Mouse (Mus musculus) testis, adult 2 months (tissue): ENCODE results near the gene Hoxb9. TPM values are rescaled to one million over a fixed set of nuclear protein-coding genes. Genes with fewer than 3 reads are reported as not detected.

Source experiments
- H3K27ac ChIP-seq: fragments of 200-500 bp; 2 replicates; pipeline ENCODE4 v1.5.1; 2012; ENCODE audit warnings: low read depth, low read length; ENCODE audit not compliant: control insufficient read depth, insufficient read depth
- H3K27me3 ChIP-seq: fragments of 200-500 bp; 2 replicates; pipeline ENCODE4 v1.6.1; 2012; ENCODE audit warnings: mild to moderate bottlenecking, low read length, moderate library complexity; ENCODE audit not compliant: control insufficient read depth, insufficient read depth
- H3K36me3 ChIP-seq: fragments of 200-500 bp; 2 replicates; pipeline ENCODE4 v1.6.1; 2012; ENCODE audit warnings: mild to moderate bottlenecking, low read length; ENCODE audit not compliant: control insufficient read depth, insufficient read depth
- H3K4me1 ChIP-seq: fragments of 200-500 bp; 2 replicates; pipeline ENCODE4 v1.6.1; 2012; ENCODE audit warnings: low read length; ENCODE audit not compliant: control insufficient read depth, insufficient read depth
- H3K4me3 ChIP-seq: fragments of 200-500 bp; 2 replicates; pipeline ENCODE4 v1.5.1; 2012; ENCODE audit warnings: low read depth, mild to moderate bottlenecking, low read length, moderate library complexity, mixed read lengths; ENCODE audit not compliant: control insufficient read depth
- CTCF ChIP-seq: fragments of 200-500 bp; IDR thresholded peaks from 2 replicates; pipeline ENCODE4 v1.5.1; 2012; ENCODE audit warnings: low read depth, mild to moderate bottlenecking, inconsistent platforms, low read length, moderate library complexity; ENCODE audit not compliant: control insufficient read depth, insufficient read depth, insufficient replicate concordance
- POLR2A ChIP-seq: fragments of 200-500 bp; IDR thresholded peaks from 2 replicates; pipeline ENCODE4 v1.6.1; 2012; ENCODE audit warnings: low read depth, mild to moderate bottlenecking, inconsistent platforms, low read length, moderate library complexity; ENCODE audit not compliant: control insufficient read depth
- polyA plus RNA-seq: library from polyadenylated mRNA; depleted of rRNA; stranded (reverse); fragments of >200 nt; gene quantifications from 2 replicates; pipeline ENCODE4 v1.2.3, GENCODE M21; 2012

Hoxb9 gene
- polyA plus RNA-seq, 1 experiment: 0.36 TPM

DNA sequence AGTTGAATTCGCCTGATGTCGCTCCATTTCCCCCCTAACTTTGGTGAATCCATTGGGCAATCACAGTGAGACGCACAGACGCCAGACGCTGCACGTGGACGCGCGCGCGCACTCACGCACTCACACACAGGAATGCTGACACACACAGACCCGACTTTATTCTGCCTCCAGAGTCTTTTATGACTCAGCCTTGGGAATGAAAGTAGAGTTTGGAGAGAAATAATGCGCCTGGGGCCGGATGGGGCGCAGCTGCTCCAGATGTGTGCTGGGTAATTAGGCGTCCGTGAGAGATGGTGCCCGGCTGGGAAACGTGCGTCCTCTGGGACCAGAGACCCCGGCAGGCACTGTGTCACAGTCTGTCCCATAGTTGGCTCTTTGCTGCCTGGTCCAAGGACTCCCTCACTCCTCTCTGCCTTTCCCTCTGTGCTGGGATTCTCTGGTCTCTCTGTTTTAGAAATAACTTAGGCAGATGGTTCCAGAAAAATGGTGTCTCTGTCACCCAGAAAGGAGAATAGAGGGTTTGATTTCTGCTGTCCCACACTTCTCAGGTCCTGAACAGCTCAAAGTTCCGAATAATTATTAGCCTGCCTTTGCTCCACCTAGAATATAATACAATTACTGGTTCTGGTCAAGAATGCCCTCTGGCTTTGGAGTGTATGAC lies 10.8 kb upstream of the Hoxb9 start:
- H3K4me1 ChIP-seq: peaks cover 8% of the 10 kb centered on the region
- H3K36me3 ChIP-seq: no peaks in the 10 kb centered on the region
- H3K27me3 ChIP-seq: peaks cover 2% of the 10 kb centered on the region
- TF ChIP-seq CTCF (no peak), POLR2A (no peak)
- H3K27ac ChIP-seq: no peak overlapping the region
- no peak overlapping the region for H3K4me3 ChIP-seq

DNA sequence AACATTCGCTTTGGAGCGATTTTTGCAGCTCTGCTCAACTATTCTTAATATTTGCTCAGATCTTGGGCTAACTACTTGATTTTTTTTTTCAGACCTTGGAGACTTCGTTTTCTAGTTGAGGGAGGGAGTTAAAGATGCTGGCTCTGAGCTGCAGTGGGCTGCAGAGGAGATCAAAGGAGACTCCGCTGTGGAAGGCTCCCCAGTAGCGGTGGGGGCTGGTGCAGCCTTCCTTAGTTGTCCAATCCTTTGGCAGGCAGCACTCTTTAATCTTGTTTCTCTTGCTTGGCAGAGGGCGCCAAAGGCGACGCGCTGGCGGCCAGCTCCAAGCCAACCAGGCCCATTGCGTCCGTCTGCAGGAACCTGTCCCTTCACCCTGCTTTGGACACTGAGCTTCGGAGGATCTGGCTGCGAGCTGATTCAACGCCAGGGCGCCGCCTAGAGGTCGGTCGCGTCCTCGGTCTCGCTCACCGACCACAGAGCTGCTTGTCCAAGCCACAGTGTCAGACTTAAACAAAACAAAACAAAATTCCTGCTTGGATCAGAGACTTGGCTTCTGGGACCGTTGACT lies 9.8 kb upstream of the Hoxb9 start:
- Histone ChIP-seq H3K27ac (no peak overlapping the region), H3K4me1 (peaks cover 8% of the 10 kb centered on the region), H3K36me3 (no peaks in the 10 kb centered on the region), H3K27me3 (peaks cover 2% of the 10 kb centered on the region), H3K4me3 (no peak overlapping the region)
- peak; percentile 81; the same call in 1 of the 2 replicates for TF ChIP-seq CTCF
- no peak for TF ChIP-seq POLR2A

DNA sequence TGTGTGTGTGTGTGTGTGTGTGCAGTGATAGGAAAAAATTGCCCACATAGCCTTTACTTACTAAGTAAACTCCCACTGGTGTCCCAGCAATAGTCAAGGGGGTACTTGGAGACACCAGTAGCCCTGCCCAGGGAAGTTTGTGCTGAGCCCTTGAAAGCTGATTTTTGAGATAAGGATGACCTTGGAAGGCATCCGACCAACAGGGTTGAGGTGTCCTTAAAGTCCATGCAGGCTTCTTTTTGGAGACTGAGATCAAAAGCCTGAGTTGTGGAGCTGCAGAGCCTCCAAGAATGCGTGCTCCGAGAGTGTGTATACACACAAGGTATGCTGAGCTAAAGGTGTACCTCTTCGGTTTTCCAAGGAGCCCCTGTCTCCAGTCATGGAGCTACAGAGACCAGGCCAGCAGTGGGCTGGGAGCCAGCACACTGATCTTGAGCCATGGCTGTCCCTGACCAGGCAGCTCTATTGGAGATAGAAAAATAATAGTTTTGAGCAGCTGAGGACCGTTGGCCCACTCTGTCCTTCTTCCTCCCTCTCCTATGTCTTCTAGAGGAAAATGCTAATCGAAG lies 8.9 kb upstream of the Hoxb9 start:
- Histone ChIP-seq H3K27me3 (peaks cover 2% of the 10 kb centered on the region), H3K4me1 (peaks cover 8% of the 10 kb centered on the region), H3K27ac (no peak overlapping the region), H3K4me3 (no peak overlapping the region), H3K36me3 (no peaks in the 10 kb centered on the region)
- no peak for TF ChIP-seq POLR2A
- TF ChIP-seq CTCF: no peak

DNA sequence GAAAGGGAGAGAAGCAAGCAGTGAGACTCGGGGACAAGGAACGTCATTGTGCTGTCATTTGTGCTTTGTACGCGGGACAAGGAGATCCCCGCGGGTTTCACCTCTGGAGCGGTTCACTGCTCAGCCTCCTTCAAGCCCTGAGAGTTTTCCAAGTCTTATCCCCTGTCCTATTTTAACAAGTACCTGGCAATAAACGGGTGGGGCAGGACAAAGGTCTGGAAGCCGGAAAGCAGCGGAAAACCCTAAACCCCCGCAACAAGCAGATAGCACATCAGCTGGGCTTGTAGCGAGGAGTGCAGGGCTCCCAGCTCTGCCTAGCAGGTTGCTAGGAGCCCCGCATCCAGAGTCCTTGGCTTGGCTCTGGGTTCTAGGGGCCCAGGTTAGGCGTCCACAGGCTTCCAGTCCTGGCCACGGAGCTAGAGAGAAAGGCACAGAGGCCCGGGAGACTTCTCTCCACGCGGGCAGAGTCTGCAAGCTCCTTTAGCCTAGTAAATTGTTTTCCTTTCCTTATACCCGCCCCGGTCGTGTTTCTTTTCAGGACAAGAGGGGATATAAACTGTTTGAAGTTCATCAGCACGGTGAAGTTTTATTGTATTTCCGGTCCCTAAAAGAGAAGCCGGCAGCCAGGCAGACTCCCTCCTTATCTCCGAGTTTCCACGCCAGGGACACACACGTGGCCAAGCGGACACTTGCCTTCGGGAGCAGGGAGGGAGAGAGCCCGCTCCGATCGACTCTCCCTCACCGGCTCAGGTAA lies 7.4 kb upstream of the Hoxb9 start:
- Histone ChIP-seq H3K36me3 (no peaks in the 10 kb centered on the region), H3K4me1 (peaks cover 8% of the 10 kb centered on the region), H3K27me3 (peaks cover 2% of the 10 kb centered on the region), H3K4me3 (no peak overlapping the region), H3K27ac (no peak overlapping the region)
- TF ChIP-seq POLR2A (no peak), CTCF (no peak)

DNA sequence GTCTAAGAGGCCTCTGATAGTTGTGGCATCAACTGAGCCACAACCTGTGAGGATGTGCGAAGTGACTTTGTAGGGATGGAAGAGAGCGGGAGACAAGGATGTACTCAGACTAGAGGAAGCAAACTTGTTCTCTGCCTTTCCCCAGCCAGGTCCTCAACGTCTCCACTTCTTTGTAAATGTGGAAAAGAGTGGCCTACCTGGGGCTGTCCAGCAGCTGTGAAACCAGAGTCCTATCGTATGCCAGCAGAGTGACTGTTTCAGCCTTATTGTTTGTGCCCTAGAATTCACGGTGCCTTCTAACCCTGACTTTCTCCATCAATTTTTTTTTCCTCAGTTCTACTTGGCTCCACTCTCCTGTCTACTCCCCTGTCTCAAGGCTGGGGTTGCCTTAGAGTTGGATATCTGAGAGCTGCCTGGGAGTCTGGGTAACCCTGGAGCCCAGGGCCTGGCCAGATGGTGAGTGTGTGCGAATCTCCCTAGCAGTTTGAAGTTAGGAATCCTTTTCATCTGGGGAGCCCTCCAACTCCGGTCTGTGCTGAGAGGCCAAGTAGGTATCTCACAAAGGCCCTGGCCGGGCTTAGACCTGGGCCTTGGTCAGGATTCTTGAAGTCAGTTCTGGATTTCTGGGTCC lies 6.8 kb upstream of the Hoxb9 start:
- Histone ChIP-seq H3K27me3 (peaks cover 4% of the 10 kb centered on the region), H3K27ac (no peak overlapping the region), H3K4me3 (no peak overlapping the region), H3K36me3 (no peaks in the 10 kb centered on the region), H3K4me1 (peaks cover 8% of the 10 kb centered on the region)
- no peak for TF ChIP-seq CTCF
- TF ChIP-seq POLR2A: no peak

DNA sequence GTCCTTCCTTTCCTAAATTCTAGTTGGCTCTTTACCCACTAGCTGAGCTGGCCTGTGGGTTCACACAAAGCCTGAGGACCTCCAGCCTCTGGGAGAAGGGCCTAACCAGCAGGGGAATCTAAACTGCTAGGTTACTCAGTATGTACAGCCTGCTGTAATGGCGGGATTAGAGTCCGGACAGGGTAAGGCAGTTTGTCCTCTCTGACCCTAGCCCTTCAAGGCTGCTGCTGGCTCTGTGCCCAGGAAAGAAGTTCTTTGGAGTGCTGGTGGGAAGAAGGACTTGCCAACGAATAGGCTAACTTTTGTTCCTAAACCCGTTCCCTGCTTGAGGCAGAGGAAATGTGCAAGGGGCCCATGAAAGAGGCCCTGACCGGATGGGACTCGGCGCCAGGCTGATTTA lies 5.3 kb upstream of the Hoxb9 start:
- Histone ChIP-seq H3K4me1 (peaks cover 8% of the 10 kb centered on the region), H3K27ac (no peak overlapping the region)
- TF ChIP-seq POLR2A: no peak
- TF ChIP-seq CTCF: no peak

More for the DNA sequence above, 5.3 kb upstream of the Hoxb9 start:
- H3K4me3 ChIP-seq: no peak overlapping the region
- peaks cover 8% of the 10 kb centered on the region for H3K27me3 ChIP-seq
- no peaks in the 10 kb centered on the region for H3K36me3 ChIP-seq
